Comparison of ENCODE assay signal across 16 mouse cellular contexts in genomic region chr9:76230400-76230799, GRCm38 (mm10). TPM values are rescaled to one million over a fixed set of nuclear protein-coding genes. Genes with fewer than 3 reads are reported as not detected.
A peak's percentile ranks its signal among the peaks of the same experiment; 100 is the strongest.
DNase-seq lines count a peak whose midpoint lies in the region; ATAC-seq and TF ChIP-seq lines count a peak whose summit lies in the region.
"Had no signal": no experiment of that assay in that cellular context is flagged by ENCODE, and none has a peak within 500 bp of the region (broad histone marks: within the 10 kb centered on the region; RNA-seq: fewer than 3 reads in every experiment).

No protein-coding gene starts in this region.

- dilution Hi-C loops in CH12.LX (cut with MboI; ENCODE audit: extremely low pct_ligation_motif_present, extremely low pct_unique_long_range_greater_than_20kb, low sequenced_read_pairs), result no loop called here

- TF ChIP-seq POLR2A in CH12.LX (IDR thresholded peaks at IDR 0.05; ENCODE audit: low read depth, low read length), result no peak

- no peak overlapping the region for H3K4me3 ChIP-seq in lung, postnatal 0 days (ENCODE audit: low read depth, low read length)
- no peak overlapping the region for H3K4me3 ChIP-seq in CH12.LX (replicated peaks in 1 of 3; ENCODE audit: low read depth in 2 of 3, low read length in 2 of 3, poor library complexity in 1 of 3)
- H3K4me3 ChIP-seq in liver, embryonic 14.5 days (ENCODE audit: insufficient read depth in 1 of 2, low read depth in 2 of 2, low read length in 2 of 2), result no peak overlapping the region
- H3K4me3 ChIP-seq: intestine, embryonic 15.5 days; left cerebral cortex, adult 2 months; myocyte had no signal

- peak; percentile 14 for DNase-seq in embryo, embryonic 10.5 days (ENCODE audit: low spot score)
- no peak for DNase-seq in embryo, embryonic 9.5 days (ENCODE audit: extremely low spot score)
- peak; percentile 14 for DNase-seq in lung, postnatal 0 days (ENCODE audit: low spot score)
- DNase-seq in lung, postnatal 36 days, result no peak
- peak; percentile 19 for DNase-seq in CH12.LX (ENCODE audit: extremely low read depth)
- DNase-seq in liver, embryonic 14.5 days (ENCODE audit: low read depth in 3 of 3, low spot score in 3 of 3), result no peak
- no peak for DNase-seq in right cerebral cortex, postnatal 4 days
- no peak for DNase-seq in frontal cortex, postnatal 14 days (ENCODE audit: low spot score in 2 of 2)
- DNase-seq: cerebellum, adult 9-11 months had no signal

- no peak for TF ChIP-seq RAD21 in CH12.LX (IDR thresholded peaks at IDR 0.05; ENCODE audit: low read depth, low read length)

- no peak overlapping the region for H3K4me2 ChIP-seq in lung, postnatal 0 days (replicated peaks; ENCODE audit: low read depth, low read length)
- 0 out of 2 replicates have a peak overlapping the region, but pooled peaks have one; percentile 3 for H3K4me2 ChIP-seq in CH12.LX (ENCODE audit: insufficient read depth, low read depth, poor library complexity, severe bottlenecking)
- H3K4me2 ChIP-seq in liver, embryonic 14.5 days (ENCODE audit: low read depth), result no peak overlapping the region
- H3K4me2 ChIP-seq: intestine, embryonic 15.5 days had no signal

- H3K36me3 ChIP-seq in lung, postnatal 0 days (ENCODE audit: insufficient read depth, low read length), result no peaks in the 10 kb centered on the region
- no peaks in the 10 kb centered on the region for H3K36me3 ChIP-seq in CH12.LX (replicated peaks in 1 of 2; ENCODE audit: control insufficient read depth in 1 of 2, insufficient read depth in 1 of 2, low read length in 1 of 2)
- no peaks in the 10 kb centered on the region for H3K36me3 ChIP-seq in liver, embryonic 14.5 days (replicated peaks; ENCODE audit: control insufficient read depth, insufficient read depth, low read depth)
- H3K36me3 ChIP-seq: intestine, embryonic 15.5 days had no signal

- no peak for TF ChIP-seq CTCF in lung, postnatal 0 days (IDR thresholded peaks at IDR 0.05)
- no peak for TF ChIP-seq CTCF in CH12.LX (conservative IDR thresholded peaks at IDR 0.05 in 1 of 2, IDR thresholded peaks at IDR 0.05 in 1 of 2; ENCODE audit: low read depth in 2 of 2, low read length in 2 of 2)
- no peak for TF ChIP-seq CTCF in liver, embryonic 14.5 days (IDR thresholded peaks at IDR 0.05; ENCODE audit: low read depth)

- in situ Hi-C loops in CH12.LX (cut with MboI; ENCODE audit: low pct_ligation_motif_present, low pct_unique_long_range_greater_than_20kb, low sequenced_read_pairs), result loop anchor here (25.0 kb wide), 1 partner anchor 468 kb away; no protein-coding TSS in a partner anchor

- H3K4me1 ChIP-seq in lung, postnatal 0 days (ENCODE audit: insufficient read depth, low read depth, low read length), result no peaks in the 10 kb centered on the region
- H3K4me1 ChIP-seq in CH12.LX (ENCODE audit: control insufficient read depth in 1 of 2, insufficient read depth in 2 of 2), result peaks cover 0 to 8% of the 10 kb centered on the region in 2 experiments; a peak in 1 of 4 replicates
- H3K4me1 ChIP-seq in liver, embryonic 14.5 days (replicated peaks; ENCODE audit: control insufficient read depth in 2 of 2, insufficient read depth in 2 of 2, low read length in 1 of 2), result peaks cover 2 to 3% of the 10 kb centered on the region in 2 experiments
- H3K4me1 ChIP-seq: intestine, embryonic 15.5 days had no signal

- no peak overlapping the region for H3K27ac ChIP-seq in lung, postnatal 0 days (ENCODE audit: low read length)
- H3K27ac ChIP-seq in CH12.LX (ENCODE audit: insufficient read depth, low read depth), result no peak overlapping the region
- H3K27ac ChIP-seq in liver, embryonic 14.5 days, result no peak overlapping the region
- H3K27ac ChIP-seq: intestine, embryonic 15.5 days; left cerebral cortex, adult 2 months had no signal

- no peaks in the 10 kb centered on the region for H3K27me3 ChIP-seq in lung, postnatal 0 days (replicated peaks; ENCODE audit: insufficient read depth, low read length)
- no peaks in the 10 kb centered on the region for H3K27me3 ChIP-seq in CH12.LX (replicated peaks)
- no peaks in the 10 kb centered on the region for H3K27me3 ChIP-seq in liver, embryonic 14.5 days (ENCODE audit: control insufficient read depth, insufficient read depth, low read length)
- H3K27me3 ChIP-seq: intestine, embryonic 15.5 days had no signal

- no peak overlapping the region for H3K9ac ChIP-seq in lung, postnatal 0 days (replicated peaks; ENCODE audit: low read depth)
- H3K9ac ChIP-seq in CH12.LX (ENCODE audit: insufficient read depth, low read depth), result no peak overlapping the region
- no peak overlapping the region for H3K9ac ChIP-seq in liver, embryonic 14.5 days (replicated peaks)
- H3K9ac ChIP-seq: intestine, embryonic 15.5 days had no signal

- H3K79me2 ChIP-seq in CH12.LX (replicated peaks; ENCODE audit: control insufficient read depth, extremely low read depth, insufficient read depth, poor library complexity, severe bottlenecking), result no peaks in the 10 kb centered on the region

- 37% methylated on average over 11 of the region's 11 CpGs for WGBS in lung, postnatal 0 days
- 19% methylated on average over 11 of the region's 11 CpGs for WGBS in liver, embryonic 14.5 days (ENCODE audit: insufficient replicate concordance)

- ATAC-seq in lung, postnatal 0 days, result no peak; the same call in 1 of the 2 replicates
- peak; percentile 59 for ATAC-seq in liver, embryonic 14.5 days (ENCODE audit: insufficient read depth)
- ATAC-seq: intestine, embryonic 15.5 days; Patski had no signal

- no peaks in the 10 kb centered on the region for H3K9me3 ChIP-seq in lung, postnatal 0 days (ENCODE audit: low read length)
- no peaks in the 10 kb centered on the region for H3K9me3 ChIP-seq in CH12.LX (replicated peaks; ENCODE audit: low read length)
- H3K9me3 ChIP-seq in liver, embryonic 14.5 days (ENCODE audit: control insufficient read depth, low read length), result no peaks in the 10 kb centered on the region
- H3K9me3 ChIP-seq: intestine, embryonic 15.5 days had no signal

- TF ChIP-seq EP300 in lung, postnatal 0 days (IDR thresholded peaks at IDR 0.05), result no peak
- no peak for TF ChIP-seq EP300 in CH12.LX (IDR thresholded peaks at IDR 0.05; ENCODE audit: low read length)
- TF ChIP-seq EP300 in liver, embryonic 14.5 days (IDR thresholded peaks at IDR 0.05; ENCODE audit: low read depth), result no peak

TF ChIP-seq in CH12.LX, 34 proteins besides CTCF, POLR2A, EP300 and RAD21:
- TF ChIP-seq MAX (IDR thresholded peaks at IDR 0.05; ENCODE audit: low read length) (0 out of 2 replicates have a peak, but pooled peaks have one; percentile 64), MAFK (IDR thresholded peaks at IDR 0.05; ENCODE audit: insufficient replicate concordance, low read length) (no peak), MYC (IDR thresholded peaks at IDR 0.05; ENCODE audit: low read depth, low read length) (peak; percentile 45; the same call in 1 of the 2 replicates), POLR2AphosphoS2 (IDR thresholded peaks at IDR 0.05; ENCODE audit: low read depth, low read length) (no peak)

RNA-seq across cellular contexts. Expression of gene Gfral, which starts 16.9 kb away (rescaled TPM):
- not detected in 2 replicates for polyA plus RNA-seq in lung, postnatal 0 days (2015; fragmentation: Nextera tagmentation; extraction: Ambion mirVana)
- total RNA-seq in CH12.LX (2012; rRNA removed) (not detected in 2 replicates), CH12.LX (2014; rRNA removed) (not detected in 2 replicates)
- polyA plus RNA-seq in CH12.LX (2012; ENCODE audit: insufficient read length, low read depth), result not detected in 2 replicates
- not detected in 2 replicates for polyA plus RNA-seq in liver, embryonic 14.5 days (2012; rRNA removed)
- polyA plus RNA-seq in liver, embryonic 14.5 days (2014; fragmentation: Nextera tagmentation; extraction: Ambion mirVana), result not detected in 2 replicates
- total RNA-seq: gastrocnemius, adult 8-10 months; left cerebral cortex, adult 2 months had no signal
- polyA plus RNA-seq: heart, embryonic 14.5 days; intestine, embryonic 15.5 days; lung, embryonic 16.5 days; Patski had no signal

Comparison
In these comparisons a context has a peak if more than half of its experiments do, and no peak if none do; other contexts are left out.
1. DNase-seq: peak in embryo, embryonic 10.5 days (single experiment), lung, postnatal 0 days (single experiment) and CH12.LX (single experiment); none in embryo, embryonic 9.5 days (single experiment), lung, postnatal 36 days (single experiment), liver, embryonic 14.5 days (0 of 3), right cerebral cortex, postnatal 4 days (single experiment) and frontal cortex, postnatal 14 days (0 of 2).